Mouse (Mus musculus) erythroblast, embryonic 14.5 days (primary cell): Measurements from ENCODE around the gene Zfp362.

Experiments
- GATA1 ChIP-seq: IDR thresholded peaks from 2 replicates; pipeline ENCODE4 v1.6.1; 2012; ENCODE audit warnings: low read length, inconsistent platforms, mixed read lengths
- TAL1 ChIP-seq: IDR thresholded peaks from 3 replicates; pipeline ENCODE4 v1.6.1; 2012; ENCODE audit warnings: low read length, inconsistent platforms, mixed read lengths

DNA sequence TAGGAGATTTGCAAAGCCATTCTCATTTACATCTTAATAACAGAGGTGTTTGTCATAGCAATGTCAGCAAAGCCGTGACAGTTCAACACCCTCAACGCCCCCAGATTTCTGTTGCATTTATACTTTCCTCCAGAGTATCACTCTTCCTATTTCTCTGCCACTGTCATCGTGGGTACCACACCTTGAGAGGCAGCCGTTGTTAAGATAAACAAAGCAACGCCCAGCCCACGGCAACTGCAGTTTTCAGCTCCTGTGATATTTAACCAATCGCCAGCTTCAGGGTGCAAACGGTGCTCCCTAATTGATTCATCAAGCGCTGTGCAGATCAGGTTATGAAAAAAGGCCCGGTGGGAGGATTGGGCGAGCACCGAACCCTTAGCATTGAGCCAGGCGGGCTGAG, 38.7 kb upstream of the Zfp362 start:
- TF ChIP-seq TAL1 (no peak), GATA1 (no peak)
